ENCODE assay signal across 7 mouse cellular contexts in genomic region chr13:97242716-97243115, GRCm38 (mm10). TPM values are rescaled to one million over a fixed set of nuclear protein-coding genes. Genes with fewer than 3 reads are reported as not detected.
A peak's percentile ranks its signal among the peaks of the same experiment; 100 is the strongest.
DNase-seq lines count a peak whose midpoint lies in the region; ATAC-seq and TF ChIP-seq lines count a peak whose summit lies in the region.

No protein-coding gene starts in this region.

- no peak for DNase-seq in testis, postnatal 14 days (ENCODE audit: low spot score)
- DNase-seq in thymus, postnatal 25 days, result peak; percentile 23
- DNase-seq in adrenal gland, postnatal 4 days (ENCODE audit: low spot score in 2 of 2), result no peak
- DNase-seq in right cerebral cortex, postnatal 36 days (ENCODE audit: low spot score in 2 of 2), result no peak

- peak overlapping the region; percentile 6; the same call in 1 of the 2 replicates for H3K4me3 ChIP-seq in testis, adult 2 months (ENCODE audit: control insufficient read depth, low read depth, low read length)
- peak overlapping the region; percentile 96 for H3K4me3 ChIP-seq in forebrain, embryonic 15.5 days
- peak overlapping the region; percentile 82 for H3K4me3 ChIP-seq in limb, embryonic 15.5 days

- under 1% methylated on average over 6 of the region's 6 CpGs for WGBS in forebrain, embryonic 15.5 days
- 10% methylated on average over 6 of the region's 6 CpGs for WGBS in limb, embryonic 15.5 days

- no peaks in the 10 kb centered on the region for H3K9me3 ChIP-seq in forebrain, embryonic 15.5 days
- H3K9me3 ChIP-seq in limb, embryonic 15.5 days, result no peaks in the 10 kb centered on the region

- H3K27me3 ChIP-seq in testis, adult 2 months (ENCODE audit: control insufficient read depth, insufficient read depth, low read length), result no peaks in the 10 kb centered on the region
- no peaks in the 10 kb centered on the region for H3K27me3 ChIP-seq in forebrain, embryonic 15.5 days
- no peaks in the 10 kb centered on the region for H3K27me3 ChIP-seq in limb, embryonic 15.5 days

- TF ChIP-seq POLR2A in testis, adult 2 months (IDR thresholded peaks at IDR 0.05; ENCODE audit: control insufficient read depth, low read depth, low read length), result no peak

- peak overlapping the region; percentile 83 for H3K4me2 ChIP-seq in forebrain, embryonic 15.5 days (replicated peaks)
- H3K4me2 ChIP-seq in limb, embryonic 15.5 days, result peak overlapping the region; percentile 92

- no peaks in the 10 kb centered on the region for H3K36me3 ChIP-seq in testis, adult 2 months (ENCODE audit: control insufficient read depth, insufficient read depth, low read length)
- H3K36me3 ChIP-seq in forebrain, embryonic 15.5 days, result peaks cover 19% of the 10 kb centered on the region
- H3K36me3 ChIP-seq in limb, embryonic 15.5 days, result peaks cover 28% of the 10 kb centered on the region

- no peak for ATAC-seq in forebrain, embryonic 15.5 days (replicated peaks)
- no peak for ATAC-seq in limb, embryonic 15.5 days (ENCODE audit: insufficient number of reproducible peaks, low FRiP score, low TSS enrichment, low read depth)

- H3K9ac ChIP-seq in forebrain, embryonic 15.5 days (replicated peaks), result peak overlapping the region; percentile 98
- H3K9ac ChIP-seq in limb, embryonic 15.5 days, result no peak overlapping the region

- peaks cover 21% of the 10 kb centered on the region for H3K4me1 ChIP-seq in testis, adult 2 months (ENCODE audit: control insufficient read depth, insufficient read depth, low read length)
- H3K4me1 ChIP-seq in forebrain, embryonic 15.5 days, result peaks cover 74% of the 10 kb centered on the region
- H3K4me1 ChIP-seq in limb, embryonic 15.5 days, result peaks cover 62% of the 10 kb centered on the region

- no peak for TF ChIP-seq CTCF in testis, adult 2 months (IDR thresholded peaks at IDR 0.05; ENCODE audit: control insufficient read depth, insufficient read depth, insufficient replicate concordance, low read depth, low read length)

- H3K27ac ChIP-seq in testis, adult 2 months (ENCODE audit: control insufficient read depth, insufficient read depth, low read depth, low read length), result peak overlapping the region; percentile 10
- H3K27ac ChIP-seq in forebrain, embryonic 15.5 days (replicated peaks), result peak overlapping the region; percentile 99
- H3K27ac ChIP-seq in limb, embryonic 15.5 days, result no peak overlapping the region

RNA-seq across cellular contexts. Expression of gene Enc1, which starts 1.8 kb away (rescaled TPM):
- polyA plus RNA-seq in testis, adult 2 months (2012; rRNA removed), result 6.0 and 8.5 TPM in 2 replicates
- polyA plus RNA-seq in forebrain, embryonic 15.5 days (2015; fragmentation: Nextera tagmentation; extraction: Ambion mirVana), result 82.4 and 103 TPM in 2 replicates
- polyA plus RNA-seq in limb, embryonic 15.5 days (2015; fragmentation: Nextera tagmentation; extraction: Ambion mirVana), result 6.1 and 10.4 TPM in 2 replicates
- total RNA-seq in adrenal gland, postnatal 4 days (2021), result 10 to 100 TPM; 12.8 to 12.9 TPM

RNA-seq across cellular contexts. Expression of gene Hexb, which starts 44.6 kb away (rescaled TPM):
- polyA plus RNA-seq in testis, adult 2 months (2012; rRNA removed), result 3.7 and 6.3 TPM in 2 replicates
- 27.5 and 34.8 TPM in 2 replicates for polyA plus RNA-seq in forebrain, embryonic 15.5 days (2015; fragmentation: Nextera tagmentation; extraction: Ambion mirVana)
- 63.1 and 65.7 TPM in 2 replicates for polyA plus RNA-seq in limb, embryonic 15.5 days (2015; fragmentation: Nextera tagmentation; extraction: Ambion mirVana)
- 10 to 100 TPM; 30.8 to 38.7 TPM for total RNA-seq in adrenal gland, postnatal 4 days (2021)

Comparison
In these comparisons a context has a peak if more than half of its experiments do, and no peak if none do; other contexts are left out.
1. H3K4me3 ChIP-seq: peak in every context shown above with its lines; median percentile 96 in forebrain, embryonic 15.5 days; 82 in limb, embryonic 15.5 days; 6 in testis, adult 2 months.